Mouse (Mus musculus) CH12.LX (cell line): Measurements from ENCODE around the gene Ldlrad3. TPM values are rescaled to one million over a fixed set of nuclear protein-coding genes. Genes with fewer than 3 reads are reported as not detected.

Experiments
- DNase-seq: peaks from one replicate; pipeline ENCODE4 v3.0.0-alpha.2; 2013; ENCODE audit errors: extremely low read depth
- H3K27ac ChIP-seq: 2 replicates; pipeline ENCODE4 v1.5.1; 2012; ENCODE audit warnings: low read depth, mild to moderate bottlenecking, control low read depth, moderate library complexity; ENCODE audit not compliant: insufficient read depth
- H3K27me3 ChIP-seq: replicated peaks from 2 replicates; pipeline ENCODE3; 2012; ENCODE audit warnings: inconsistent platforms
- H3K36me3 ChIP-seq, 2 experiments: replicated peaks in 1 of 2; 2 replicates each; pipeline versions ENCODE3 to v1.6.1; 2012; ENCODE audit warnings: inconsistent platforms in 1 of 2, low read length in 1 of 2, mild to moderate bottlenecking in 1 of 2, mixed read lengths in 1 of 2, moderate library complexity in 1 of 2; ENCODE audit not compliant: control insufficient read depth in 1 of 2, insufficient read depth in 1 of 2
- H3K4me1 ChIP-seq, 2 experiments: 2 replicates each; pipeline ENCODE4 v1.6.1; 2012; ENCODE audit warnings: inconsistent platforms in 1 of 2, moderate library complexity in 1 of 2; ENCODE audit not compliant: insufficient read depth in 2 of 2, control insufficient read depth in 1 of 2
- H3K4me2 ChIP-seq: 2 replicates; pipeline ENCODE4 v1.6.1; 2012; ENCODE audit warnings: low read depth, mild to moderate bottlenecking, control low read depth; ENCODE audit not compliant: poor library complexity, insufficient read depth, severe bottlenecking
- H3K4me3 ChIP-seq, 3 experiments: fragments of 150-350 bp in 1 of 3; sonication (generic) in 1 of 3; replicated peaks in 1 of 3; 2 replicates each; pipeline versions ENCODE3 to v1.5.1; 2011 to 2012; ENCODE audit warnings: low read depth in 2 of 3, low read length in 2 of 3, mild to moderate bottlenecking in 2 of 3, moderate library complexity in 2 of 3, control low read depth in 1 of 3, improper control_type of control experiment in 1 of 3, inconsistent platforms in 1 of 3, mixed read lengths in 1 of 3; ENCODE audit not compliant: poor library complexity in 1 of 3
- H3K79me2 ChIP-seq: replicated peaks from 2 replicates; pipeline ENCODE4 v1.6.1; 2012; ENCODE audit warnings: mild to moderate bottlenecking, moderate library complexity; ENCODE audit not compliant: control insufficient read depth, poor library complexity, insufficient read depth, severe bottlenecking; ENCODE audit errors: extremely low read depth
- H3K9ac ChIP-seq: 2 replicates; pipeline ENCODE4 v1.6.1; 2012; ENCODE audit warnings: low read depth, mild to moderate bottlenecking, control low read depth, moderate library complexity; ENCODE audit not compliant: insufficient read depth
- H3K9me3 ChIP-seq: replicated peaks from 2 replicates; pipeline ENCODE3; 2012; ENCODE audit warnings: low read length, inconsistent platforms, mixed read lengths
- BHLHE40 ChIP-seq: IDR thresholded peaks from 2 replicates; pipeline ENCODE4 v1.6.1; 2011; ENCODE audit warnings: mild to moderate bottlenecking, low read depth, low read length, improper control_type of control experiment
- CHD1 ChIP-seq: IDR thresholded peaks from 2 replicates; pipeline ENCODE4 v1.6.1; 2012; ENCODE audit warnings: low read depth, low read length, improper control_type of control experiment, inconsistent platforms
- CHD2 ChIP-seq: IDR thresholded peaks from 2 replicates; pipeline ENCODE4 v1.6.1; 2011; ENCODE audit warnings: low read length, improper control_type of control experiment
- GABPA ChIP-seq: IDR thresholded peaks from 2 replicates; pipeline ENCODE4 v1.6.1; 2012; ENCODE audit warnings: low read depth, low read length, improper control_type of control experiment, inconsistent platforms; ENCODE audit not compliant: insufficient replicate concordance
- JUN ChIP-seq: IDR thresholded peaks from 2 replicates; pipeline ENCODE4 v1.6.1; 2011; ENCODE audit warnings: low read depth, mild to moderate bottlenecking, low read length, improper control_type of control experiment, moderate library complexity; ENCODE audit not compliant: insufficient read depth
- JUND ChIP-seq: conservative IDR thresholded peaks from 2 replicates; pipeline ENCODE4 v1.6.1; 2011; ENCODE audit warnings: low read depth, low read length, improper control_type of control experiment
- KAT2A ChIP-seq: IDR thresholded peaks from 2 replicates; pipeline ENCODE4 v1.6.1; 2012; ENCODE audit warnings: low read length, improper control_type of control experiment, inconsistent platforms; ENCODE audit not compliant: insufficient replicate concordance
- MAZ ChIP-seq: IDR thresholded peaks from 2 replicates; pipeline ENCODE4 v1.6.1; 2012; ENCODE audit warnings: low read depth, mild to moderate bottlenecking, inconsistent platforms, low read length, improper control_type of control experiment, moderate library complexity
- MXI1 ChIP-seq: IDR thresholded peaks from 2 replicates; pipeline ENCODE4 v1.6.1; 2011; ENCODE audit warnings: mild to moderate bottlenecking, low read depth, low read length, improper control_type of control experiment
- PAX5 ChIP-seq: IDR thresholded peaks from 2 replicates; pipeline ENCODE4 v1.6.1; 2012; ENCODE audit warnings: low read length, inconsistent platforms, mixed read lengths
- POLR2AphosphoS2 ChIP-seq: IDR thresholded peaks from 2 replicates; pipeline ENCODE4 v1.6.1; 2011; ENCODE audit warnings: low read depth, low read length, improper control_type of control experiment
- RCOR1 ChIP-seq: conservative IDR thresholded peaks from 2 replicates; pipeline ENCODE4 v1.6.1; 2012; ENCODE audit warnings: low read depth, mild to moderate bottlenecking, inconsistent platforms, low read length, improper control_type of control experiment
- SMC3 ChIP-seq: IDR thresholded peaks from 2 replicates; pipeline ENCODE4 v1.6.1; 2011; ENCODE audit warnings: low read depth, low read length, improper control_type of control experiment
- TBP ChIP-seq: conservative IDR thresholded peaks from 2 replicates; pipeline ENCODE4 v1.6.1; 2011; ENCODE audit warnings: low read depth, low read length, improper control_type of control experiment
- TCF12 ChIP-seq: IDR thresholded peaks from 2 replicates; pipeline ENCODE4 v1.6.1; 2014; ENCODE audit warnings: low read depth, mild to moderate bottlenecking, inconsistent platforms, low read length, improper control_type of control experiment
- USF1 ChIP-seq: IDR thresholded peaks from 2 replicates; pipeline ENCODE4 v1.6.1; 2014; ENCODE audit warnings: low read depth, mild to moderate bottlenecking, inconsistent platforms, low read length, improper control_type of control experiment
- ZKSCAN1 ChIP-seq: IDR thresholded peaks from 2 replicates; pipeline ENCODE4 v1.6.1; 2012; ENCODE audit warnings: low read depth, inconsistent platforms, low read length, improper control_type of control experiment, borderline replicate concordance
- ZMIZ1 ChIP-seq: IDR thresholded peaks from 2 replicates; pipeline ENCODE4 v1.6.1; 2012; ENCODE audit warnings: low read depth, mild to moderate bottlenecking, inconsistent platforms, low read length, improper control_type of control experiment
- ZNF384 ChIP-seq: IDR thresholded peaks from 2 replicates; pipeline ENCODE4 v1.6.1; 2012; ENCODE audit warnings: low read depth, low read length, improper control_type of control experiment, inconsistent platforms
- dilution Hi-C: fragments of 300-500 bp; cut with MboI; formaldehyde crosslinking; loops from 2 replicates; pipeline ENCODE4 v1.14.3; 2020; ENCODE audit warnings: low sequenced_read_pairs; ENCODE audit not compliant: extremely low pct_unique_long_range_greater_than_20kb, extremely low pct_ligation_motif_present
- in situ Hi-C: fragments of 300-500 bp; cut with MboI; formaldehyde crosslinking; loops from 3 replicates; pipeline ENCODE4 v1.14.3; 2019; ENCODE audit warnings: low sequenced_read_pairs, low pct_ligation_motif_present, low pct_unique_long_range_greater_than_20kb, mixed read lengths
- polyA plus RNA-seq: library from polyadenylated mRNA; unstranded; fragments of >175 nt; gene quantifications from 2 replicates; pipeline ENCODE4 v1.2.1, GENCODE M21; 2012; ENCODE audit warnings: low read depth; ENCODE audit not compliant: insufficient read length
- total RNA-seq, 2 experiments: library from RNA; depleted of rRNA; stranded (reverse); fragments of 300-350 nt in 1 of 2; fragments of >200 nt in 1 of 2; gene quantifications; 2 replicates each; pipeline ENCODE4 v1.2.3; 2012 to 2014

Gene Ldlrad3
- total and polyA plus RNA-seq, 3 experiments: 0.30 to 2.7 (median 2.1) TPM

DNA sequence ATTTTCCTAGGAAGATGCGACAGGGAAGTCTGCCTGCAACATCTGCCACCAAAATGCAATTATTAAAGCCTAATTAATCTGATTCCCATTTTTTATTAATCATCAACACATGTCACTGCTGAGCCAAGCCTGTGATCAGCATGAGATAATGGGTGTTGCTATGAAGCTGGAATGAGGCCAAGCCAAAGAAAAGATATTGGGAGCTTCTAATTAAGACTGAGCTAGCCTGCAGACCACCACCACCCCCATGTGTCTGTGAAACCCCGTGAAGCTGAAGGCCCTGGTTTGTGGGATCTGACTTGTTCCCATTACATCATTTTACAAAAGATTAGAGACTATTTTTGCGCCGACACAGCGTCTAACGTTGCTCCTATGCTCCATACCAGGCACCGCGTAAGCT lies 161.7 kb downstream of the Ldlrad3 start:
- dilution Hi-C loops: no loop called here
- H3K27me3 ChIP-seq: no peaks in the 10 kb centered on the region

DNA sequence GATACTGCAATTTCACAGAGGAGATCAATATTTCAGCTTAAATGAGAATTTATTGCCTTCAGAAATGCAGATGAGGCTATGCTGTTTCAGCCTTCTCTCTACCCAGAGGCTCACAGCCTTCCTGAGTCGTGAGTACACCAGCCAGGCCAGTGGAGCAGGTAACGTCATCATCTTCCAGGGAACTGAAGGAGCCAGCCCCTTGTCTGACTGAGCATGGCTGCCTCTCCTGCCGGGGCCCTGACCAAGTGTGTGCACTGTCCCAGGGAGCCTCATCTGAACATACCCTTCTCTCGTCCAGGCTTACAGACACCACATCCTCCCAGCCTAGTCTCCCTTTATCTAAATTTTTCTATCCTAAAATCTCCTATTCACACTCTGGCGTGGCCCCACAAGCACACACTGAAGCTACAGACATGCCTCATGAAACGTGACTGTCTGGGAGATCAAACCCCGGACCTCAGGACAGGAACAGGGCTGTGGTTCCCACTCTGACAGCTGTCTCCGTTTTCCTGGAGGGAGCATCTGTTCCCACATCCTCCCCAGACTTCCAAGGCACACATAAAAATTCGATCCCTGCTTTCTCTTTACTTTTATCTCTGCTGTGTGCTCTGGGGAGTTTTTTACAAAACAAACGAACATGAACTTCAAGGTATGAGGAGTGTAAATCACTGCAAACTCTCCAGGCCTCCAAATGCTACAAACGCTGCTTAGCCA lies 164.7 kb downstream of the Ldlrad3 start:
- Histone ChIP-seq H3K36me3 (no peaks in the 10 kb centered on the region), H3K27me3 (no peaks in the 10 kb centered on the region), H3K9ac (no peak overlapping the region), H3K79me2 (no peaks in the 10 kb centered on the region), H3K9me3 (no peaks in the 10 kb centered on the region), H3K4me2 (no peak overlapping the region), H3K27ac (no peak overlapping the region), H3K4me1 (no peaks in the 10 kb centered on the region), H3K4me3 (no peak overlapping the region)
- dilution Hi-C loops: no loop called here
- DNase-seq: no peak
- in situ Hi-C loops: no loop called here
- TF ChIP-seq PAX5: no peak
- no peak for TF ChIP-seq POLR2AphosphoS2
- TF ChIP-seq JUN: no peak
- TF ChIP-seq JUND: no peak
- no peak for TF ChIP-seq MAZ
- no peak for TF ChIP-seq SMC3
- TF ChIP-seq TCF12: no peak
- no peak for TF ChIP-seq BHLHE40
- TF ChIP-seq MXI1: no peak
- TF ChIP-seq ZMIZ1: no peak
- no peak for TF ChIP-seq KAT2A

More for the DNA sequence above, 161.7 kb downstream of the Ldlrad3 start:
- no peaks in the 10 kb centered on the region for H3K9me3 ChIP-seq
- H3K4me2 ChIP-seq: no peak overlapping the region
- H3K79me2 ChIP-seq: no peaks in the 10 kb centered on the region
- in situ Hi-C loops: no loop called here
- H3K9ac ChIP-seq: no peak overlapping the region
- DNase-seq: no peak
- H3K4me3 ChIP-seq: no peak overlapping the region
- H3K36me3 ChIP-seq: no peaks in the 10 kb centered on the region
- TF ChIP-seq CHD2 (no peak), RCOR1 (no peak), CHD1 (no peak), POLR2AphosphoS2 (no peak), ZKSCAN1 (no peak), TBP (no peak), ZNF384 (no peak), BHLHE40 (no peak), GABPA (no peak), USF1 (no peak), JUN (no peak)
- TF ChIP-seq, all 38 proteins: peak for 0
- H3K4me1 ChIP-seq: no peaks in the 10 kb centered on the region
- H3K27ac ChIP-seq: no peak overlapping the region
